Mouse (Mus musculus): Measurements from ENCODE around the gene Sec22a. TPM values are rescaled to one million over a fixed set of nuclear protein-coding genes. Genes with fewer than 3 reads are reported as not detected.

Gene Sec22a
- total and polyA plus RNA-seq, 2 experiments from 2014 or later = 12.7 to 31.9 TPM

- no peaks in the 10 kb centered on the region for H3K9me3 ChIP-seq (replicated peaks; ENCODE audit: control insufficient read depth, low read length)
- H3K27ac ChIP-seq (ENCODE audit: low read depth) = no peak overlapping the region
- H3K4me2 ChIP-seq (ENCODE audit: low read depth, low read length) = no peak overlapping the region
- DNase-seq (ENCODE audit: low spot score) = no peak
- no peak overlapping the region for H3K9ac ChIP-seq (replicated peaks; ENCODE audit: low read depth, low read length)
- 81% methylated on average over 8 of the region's 8 CpGs for WGBS
- no peak for ATAC-seq (ENCODE audit: insufficient read depth, low read depth)
- H3K4me3 ChIP-seq (ENCODE audit: low read depth, low read length) = no peak overlapping the region
- no peak for TF ChIP-seq CTCF (IDR thresholded peaks at IDR 0.05; ENCODE audit: low read depth)
- no peak for TF ChIP-seq EP300 (IDR thresholded peaks at IDR 0.05; ENCODE audit: low read depth)
- no peaks in the 10 kb centered on the region for H3K27me3 ChIP-seq (ENCODE audit: control insufficient read depth, insufficient read depth, low read length)
- peaks cover 30% of the 10 kb centered on the region for H3K36me3 ChIP-seq (replicated peaks; ENCODE audit: control insufficient read depth, insufficient read depth, low read length)
- no peaks in the 10 kb centered on the region for H3K4me1 ChIP-seq (ENCODE audit: control insufficient read depth, insufficient read depth)
Measured at GRCm38 (mm10) chr16:35403891-35404290, 40.2 kb upstream of the Sec22a start.

DNA sequence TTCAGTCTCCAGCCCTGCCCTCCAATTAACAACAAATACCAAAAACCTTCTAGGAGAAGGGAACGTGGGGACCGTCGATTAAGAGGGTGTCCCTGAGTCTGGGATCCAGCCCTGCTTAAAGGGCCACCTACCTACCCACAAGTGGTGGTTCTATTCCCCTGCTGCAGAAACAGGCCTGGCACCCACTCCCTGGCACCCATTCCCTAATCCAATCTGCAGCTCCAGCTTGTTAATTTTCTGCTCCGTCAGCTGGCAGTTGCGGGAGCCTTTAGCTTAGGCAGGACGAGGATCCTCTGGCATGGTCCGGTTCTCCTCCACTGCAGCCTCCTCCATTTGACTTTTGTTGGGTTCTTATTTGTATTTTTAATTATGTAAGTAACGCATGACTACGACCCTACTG, 39.6 kb upstream of the Sec22a start:
- H3K4me2 ChIP-seq (ENCODE audit: low read depth, low read length) = no peak overlapping the region
- no peak for ATAC-seq (ENCODE audit: insufficient read depth, low read depth)
- no peak overlapping the region for H3K9ac ChIP-seq (replicated peaks; ENCODE audit: low read depth, low read length)
- H3K27ac ChIP-seq (ENCODE audit: low read depth) = no peak overlapping the region
- no peak overlapping the region for H3K4me3 ChIP-seq (ENCODE audit: low read depth, low read length)
- H3K9me3 ChIP-seq (replicated peaks; ENCODE audit: control insufficient read depth, low read length) = no peaks in the 10 kb centered on the region
- no peaks in the 10 kb centered on the region for H3K27me3 ChIP-seq (ENCODE audit: control insufficient read depth, insufficient read depth, low read length)
- no peaks in the 10 kb centered on the region for H3K4me1 ChIP-seq (ENCODE audit: control insufficient read depth, insufficient read depth)
- no peak for DNase-seq (ENCODE audit: low spot score)
- H3K36me3 ChIP-seq (replicated peaks; ENCODE audit: control insufficient read depth, insufficient read depth, low read length) = peaks cover 31% of the 10 kb centered on the region
- TF ChIP-seq CTCF (IDR thresholded peaks at IDR 0.05; ENCODE audit: low read depth) = no peak
- no peak for TF ChIP-seq EP300 (IDR thresholded peaks at IDR 0.05; ENCODE audit: low read depth)
- WGBS = 92% methylated on average over 9 of the region's 9 CpGs

GRCm38 (mm10) chr16:35392813-35393212, 29.1 kb upstream of the Sec22a start:
- no peak for ATAC-seq (ENCODE audit: insufficient read depth, low read depth)
- H3K4me3 ChIP-seq (ENCODE audit: low read depth, low read length) = no peak overlapping the region
- no peak overlapping the region for H3K4me2 ChIP-seq (ENCODE audit: low read depth, low read length)
- no peaks in the 10 kb centered on the region; the same call in 1 of the 2 replicates for H3K4me1 ChIP-seq (ENCODE audit: control insufficient read depth, insufficient read depth)
- TF ChIP-seq CTCF (IDR thresholded peaks at IDR 0.05; ENCODE audit: low read depth) = no peak
- TF ChIP-seq EP300 (IDR thresholded peaks at IDR 0.05; ENCODE audit: low read depth) = no peak
- no peaks in the 10 kb centered on the region for H3K9me3 ChIP-seq (replicated peaks; ENCODE audit: control insufficient read depth, low read length)
- peaks cover 13% of the 10 kb centered on the region; the same call in 1 of the 2 replicates for H3K36me3 ChIP-seq (replicated peaks; ENCODE audit: control insufficient read depth, insufficient read depth, low read length)
- no peaks in the 10 kb centered on the region for H3K27me3 ChIP-seq (ENCODE audit: control insufficient read depth, insufficient read depth, low read length)
- H3K27ac ChIP-seq (ENCODE audit: low read depth) = no peak overlapping the region
- DNase-seq (ENCODE audit: low spot score) = no peak
- H3K9ac ChIP-seq (replicated peaks; ENCODE audit: low read depth, low read length) = no peak overlapping the region
- WGBS = 63% methylated on average over 8 of the region's 8 CpGs

DNA sequence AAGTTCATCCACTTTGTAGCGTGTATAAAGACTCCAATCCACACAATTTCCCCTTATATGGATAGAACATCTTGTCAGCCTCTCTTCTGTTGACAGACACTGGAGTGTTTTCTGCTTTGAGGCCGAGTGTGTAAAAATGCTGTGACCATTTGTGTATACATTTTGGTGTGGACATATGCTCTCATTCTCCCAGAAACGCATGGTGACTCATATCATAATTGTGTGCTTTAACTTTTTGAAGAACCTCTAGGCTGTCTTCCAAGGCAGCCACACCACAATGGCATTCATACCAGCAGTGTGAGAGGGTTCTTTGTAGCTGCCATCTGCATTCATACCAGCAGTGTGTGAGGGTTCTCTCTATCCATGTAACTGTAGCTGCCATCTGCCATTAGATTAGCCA, 21.9 kb upstream of the Sec22a start:
- Histone ChIP-seq H3K4me1 (ENCODE audit: control insufficient read depth, insufficient read depth) (no peaks in the 10 kb centered on the region), H3K9me3 (replicated peaks; ENCODE audit: control insufficient read depth, low read length) (no peaks in the 10 kb centered on the region), H3K27me3 (ENCODE audit: control insufficient read depth, insufficient read depth, low read length) (no peaks in the 10 kb centered on the region), H3K27ac (ENCODE audit: low read depth) (no peak overlapping the region), H3K4me3 (ENCODE audit: low read depth, low read length) (no peak overlapping the region), H3K9ac (replicated peaks; ENCODE audit: low read depth, low read length) (no peak overlapping the region), H3K36me3 (replicated peaks; ENCODE audit: control insufficient read depth, insufficient read depth, low read length) (no peaks in the 10 kb centered on the region), H3K4me2 (ENCODE audit: low read depth, low read length) (no peak overlapping the region)
- WGBS = 74% methylated on average over 3 of the region's 3 CpGs
- DNase-seq (ENCODE audit: low spot score) (no peak), ATAC-seq (ENCODE audit: insufficient read depth, low read depth) (no peak)
- TF ChIP-seq EP300 (IDR thresholded peaks at IDR 0.05; ENCODE audit: low read depth) (no peak), CTCF (IDR thresholded peaks at IDR 0.05; ENCODE audit: low read depth) (no peak)

- ATAC-seq (ENCODE audit: insufficient read depth, low read depth) (no peak), DNase-seq (ENCODE audit: low spot score) (no peak)
- H3K36me3 ChIP-seq (replicated peaks; ENCODE audit: control insufficient read depth, insufficient read depth, low read length) = no peaks in the 10 kb centered on the region
- H3K9ac ChIP-seq (replicated peaks; ENCODE audit: low read depth, low read length) = no peak overlapping the region
- no peak overlapping the region for H3K4me2 ChIP-seq (ENCODE audit: low read depth, low read length)
- no peak overlapping the region for H3K4me3 ChIP-seq (ENCODE audit: low read depth, low read length)
- TF ChIP-seq CTCF (IDR thresholded peaks at IDR 0.05; ENCODE audit: low read depth) (no peak), EP300 (IDR thresholded peaks at IDR 0.05; ENCODE audit: low read depth) (no peak)
- H3K9me3 ChIP-seq (replicated peaks; ENCODE audit: control insufficient read depth, low read length) = no peaks in the 10 kb centered on the region
- H3K27ac ChIP-seq (ENCODE audit: low read depth) = no peak overlapping the region
- H3K27me3 ChIP-seq (ENCODE audit: control insufficient read depth, insufficient read depth, low read length) = no peaks in the 10 kb centered on the region
- no peaks in the 10 kb centered on the region for H3K4me1 ChIP-seq (ENCODE audit: control insufficient read depth, insufficient read depth)
- WGBS = 81% methylated on average over 9 of the region's 9 CpGs
Measured at GRCm38 (mm10) chr16:35380048-35380447, 16.3 kb upstream of the Sec22a start.

DNA sequence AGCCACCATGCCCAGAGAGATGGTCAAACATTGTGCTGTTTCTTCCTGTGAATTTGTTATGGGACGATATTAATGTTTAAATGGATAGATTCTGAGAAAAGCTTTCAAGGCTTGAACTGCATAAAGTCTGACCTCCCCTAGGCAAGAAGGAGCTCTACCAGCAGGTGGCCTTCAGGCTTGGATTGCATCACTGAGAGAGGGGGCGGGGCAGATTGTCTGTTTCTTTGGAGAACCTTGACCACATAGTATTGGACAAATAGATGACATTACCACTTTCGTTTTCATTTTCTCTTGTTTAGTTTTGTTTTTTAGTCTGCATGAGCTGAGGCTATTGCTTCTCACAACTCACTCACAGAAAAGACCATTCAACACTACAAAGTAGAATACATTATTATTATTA, 15.6 kb upstream of the Sec22a start:
- ATAC-seq (ENCODE audit: insufficient read depth, low read depth) (no peak), DNase-seq (ENCODE audit: low spot score) (no peak)
- Histone ChIP-seq H3K4me3 (ENCODE audit: low read depth, low read length) (no peak overlapping the region), H3K27me3 (ENCODE audit: control insufficient read depth, insufficient read depth, low read length) (no peaks in the 10 kb centered on the region), H3K4me1 (ENCODE audit: control insufficient read depth, insufficient read depth) (no peaks in the 10 kb centered on the region), H3K4me2 (ENCODE audit: low read depth, low read length) (no peak overlapping the region), H3K36me3 (replicated peaks; ENCODE audit: control insufficient read depth, insufficient read depth, low read length) (no peaks in the 10 kb centered on the region), H3K27ac (ENCODE audit: low read depth) (no peak overlapping the region), H3K9ac (replicated peaks; ENCODE audit: low read depth, low read length) (no peak overlapping the region), H3K9me3 (replicated peaks; ENCODE audit: control insufficient read depth, low read length) (no peaks in the 10 kb centered on the region)
- TF ChIP-seq EP300 (IDR thresholded peaks at IDR 0.05; ENCODE audit: low read depth) (no peak), CTCF (IDR thresholded peaks at IDR 0.05; ENCODE audit: low read depth) (no peak)
- WGBS = 69% methylated on average over 3 of the region's 3 CpGs
